Mouse (Mus musculus): Measurements from ENCODE around the gene Pcdh15. TPM values are rescaled to one million over a fixed set of nuclear protein-coding genes. Genes with fewer than 3 reads are reported as not detected.

The Pcdh15 gene
- polyA plus RNA-seq, 1 experiment = 0.08 TPM

DNA sequence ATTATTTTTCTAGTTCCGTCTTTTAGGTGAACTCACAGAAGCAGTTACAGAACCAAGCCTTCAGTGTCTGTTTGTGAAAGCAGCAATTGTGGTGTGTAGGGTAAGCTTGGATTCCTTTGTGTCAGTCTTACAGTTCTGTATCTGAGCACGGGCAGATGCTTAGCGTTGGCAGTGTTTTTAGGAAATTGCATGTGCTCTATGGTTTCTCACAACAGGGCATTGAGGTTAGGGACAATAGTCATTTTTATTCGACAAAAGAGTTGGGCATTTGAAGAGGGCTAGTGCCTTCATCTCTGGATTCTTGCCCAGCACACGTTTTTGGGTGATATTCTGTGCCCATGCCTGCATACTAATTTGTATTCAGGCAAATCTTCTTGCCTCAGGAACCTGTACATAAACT lies 392.5 kb downstream of the Pcdh15 start:
- Histone ChIP-seq H3K79me2 (ENCODE audit: control insufficient read depth, insufficient read depth) (no peaks in the 10 kb centered on the region), H3K4me3 (peak overlapping the region; percentile 8), H3K4me2 (ENCODE audit: low read depth) (peak overlapping the region; percentile 50), H3ac (ENCODE audit: control insufficient read depth, insufficient read length) (no peak overlapping the region), H3K27me3 (ENCODE audit: control insufficient read depth, insufficient read depth, insufficient read length) (no peaks in the 10 kb centered on the region), H3K36me3 (ENCODE audit: control insufficient read depth, insufficient read depth) (no peaks in the 10 kb centered on the region)
- no peak for TF ChIP-seq MAX (IDR thresholded peaks at IDR 0.05; ENCODE audit: low read depth)
- TF ChIP-seq POLR2AphosphoS2 (IDR thresholded peaks at IDR 0.05; ENCODE audit: insufficient read length, low read depth) = no peak
- no peak for TF ChIP-seq CEBPB (IDR thresholded peaks at IDR 0.05; ENCODE audit: insufficient read depth, poor library complexity, severe bottlenecking)
- TF ChIP-seq E2F4 (IDR thresholded peaks at IDR 0.05; ENCODE audit: insufficient read depth) = no peak
- TF ChIP-seq REST (IDR thresholded peaks at IDR 0.05; ENCODE audit: insufficient read depth, insufficient read length) = no peak
- no peak for TF ChIP-seq TCF3 (IDR thresholded peaks at IDR 0.05; ENCODE audit: insufficient read length, low read depth)
- TF ChIP-seq TCF12 (IDR thresholded peaks at IDR 0.05; ENCODE audit: insufficient read depth, poor library complexity, severe bottlenecking) = no peak
- no peak for TF ChIP-seq POLR2A (IDR thresholded peaks at IDR 0.05; ENCODE audit: insufficient read length, low read depth)
- no peak for TF ChIP-seq MYOG (IDR thresholded peaks at IDR 0.05; ENCODE audit: control insufficient read depth in 1 of 3, insufficient read depth in 1 of 3, insufficient read length in 2 of 3, low read depth in 2 of 3)
- no peak for TF ChIP-seq USF1 (IDR thresholded peaks at IDR 0.05; ENCODE audit: low read depth)
- TF ChIP-seq MYOD1 (IDR thresholded peaks at IDR 0.05; ENCODE audit: control insufficient read depth in 1 of 3, insufficient read length in 2 of 3, low read depth in 2 of 3) = no peak
- no peak for TF ChIP-seq SRF (IDR thresholded peaks at IDR 0.05; ENCODE audit: control insufficient read depth, insufficient read length, low read depth)

- TF ChIP-seq USF1 (IDR thresholded peaks at IDR 0.05; ENCODE audit: low read depth) (no peak), MYOG (IDR thresholded peaks at IDR 0.05; ENCODE audit: control insufficient read depth in 1 of 3, insufficient read depth in 1 of 3, insufficient read length in 2 of 3, low read depth in 2 of 3) (no peak), SRF (IDR thresholded peaks at IDR 0.05; ENCODE audit: control insufficient read depth, insufficient read length, low read depth) (no peak), CEBPB (IDR thresholded peaks at IDR 0.05; ENCODE audit: insufficient read depth, poor library complexity, severe bottlenecking) (no peak), POLR2AphosphoS2 (IDR thresholded peaks at IDR 0.05; ENCODE audit: insufficient read length, low read depth) (no peak), POLR2A (IDR thresholded peaks at IDR 0.05; ENCODE audit: insufficient read length, low read depth) (no peak), TCF3 (IDR thresholded peaks at IDR 0.05; ENCODE audit: insufficient read length, low read depth) (no peak), TCF12 (IDR thresholded peaks at IDR 0.05; ENCODE audit: insufficient read depth, poor library complexity, severe bottlenecking) (no peak), REST (IDR thresholded peaks at IDR 0.05; ENCODE audit: insufficient read depth, insufficient read length) (no peak), E2F4 (IDR thresholded peaks at IDR 0.05; ENCODE audit: insufficient read depth) (no peak), MAX (IDR thresholded peaks at IDR 0.05; ENCODE audit: low read depth) (no peak)
- Histone ChIP-seq H3ac (ENCODE audit: control insufficient read depth, insufficient read length) (no peak overlapping the region), H3K36me3 (ENCODE audit: control insufficient read depth, insufficient read depth) (no peaks in the 10 kb centered on the region), H3K27me3 (ENCODE audit: control insufficient read depth, insufficient read depth, insufficient read length) (no peaks in the 10 kb centered on the region), H3K4me2 (ENCODE audit: low read depth) (no peak overlapping the region), H3K4me3 (no peak overlapping the region), H3K79me2 (ENCODE audit: control insufficient read depth, insufficient read depth) (no peaks in the 10 kb centered on the region)
Observed at GRCm38 (mm10) chr10:73514846-73515245, 415.7 kb downstream of the Pcdh15 start.

DNA sequence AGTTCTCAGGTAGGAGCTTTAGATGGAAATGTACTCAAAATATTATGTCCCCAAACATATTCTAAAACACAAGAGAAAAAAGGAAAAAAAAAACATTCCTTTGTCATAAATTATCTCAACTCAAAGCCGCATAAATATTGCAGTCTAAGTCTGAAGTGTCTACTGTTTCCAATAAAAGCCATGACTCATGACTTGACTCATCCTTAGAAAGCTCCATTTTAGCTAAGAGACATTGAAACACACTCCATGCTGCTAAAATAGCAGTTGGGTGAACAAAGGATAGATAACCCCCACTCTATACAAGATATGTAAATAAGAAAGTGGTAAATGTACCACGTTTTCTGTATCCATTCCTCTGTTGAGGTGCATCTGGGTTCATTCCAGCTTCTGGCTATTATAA lies 416.6 kb downstream of the Pcdh15 start:
- Histone ChIP-seq H3ac (ENCODE audit: control insufficient read depth, insufficient read length) (no peak overlapping the region), H3K36me3 (ENCODE audit: control insufficient read depth, insufficient read depth) (no peaks in the 10 kb centered on the region), H3K4me3 (no peak overlapping the region), H3K27me3 (ENCODE audit: control insufficient read depth, insufficient read depth, insufficient read length) (no peaks in the 10 kb centered on the region), H3K4me2 (ENCODE audit: low read depth) (peak overlapping the region; percentile 57), H3K79me2 (ENCODE audit: control insufficient read depth, insufficient read depth) (no peaks in the 10 kb centered on the region)
- TF ChIP-seq MYOD1 (IDR thresholded peaks at IDR 0.05; ENCODE audit: control insufficient read depth in 1 of 3, insufficient read length in 2 of 3, low read depth in 2 of 3) (no peak), SRF (IDR thresholded peaks at IDR 0.05; ENCODE audit: control insufficient read depth, insufficient read length, low read depth) (no peak), MYOG (IDR thresholded peaks at IDR 0.05; ENCODE audit: control insufficient read depth in 1 of 3, insufficient read depth in 1 of 3, insufficient read length in 2 of 3, low read depth in 2 of 3) (no peak), REST (IDR thresholded peaks at IDR 0.05; ENCODE audit: insufficient read depth, insufficient read length) (no peak), E2F4 (IDR thresholded peaks at IDR 0.05; ENCODE audit: insufficient read depth) (no peak), CEBPB (IDR thresholded peaks at IDR 0.05; ENCODE audit: insufficient read depth, poor library complexity, severe bottlenecking) (0 out of 2 replicates have a peak, but pooled peaks have one; percentile 47)

- Histone ChIP-seq H3ac (ENCODE audit: control insufficient read depth, insufficient read length) (no peak overlapping the region), H3K36me3 (ENCODE audit: control insufficient read depth, insufficient read depth) (no peaks in the 10 kb centered on the region), H3K4me2 (ENCODE audit: low read depth) (no peak overlapping the region), H3K79me2 (ENCODE audit: control insufficient read depth, insufficient read depth) (no peaks in the 10 kb centered on the region), H3K4me3 (no peak overlapping the region), H3K27me3 (ENCODE audit: control insufficient read depth, insufficient read depth, insufficient read length) (no peaks in the 10 kb centered on the region)
- TF ChIP-seq CEBPB (IDR thresholded peaks at IDR 0.05; ENCODE audit: insufficient read depth, poor library complexity, severe bottlenecking) = no peak
- TF ChIP-seq POLR2AphosphoS2 (IDR thresholded peaks at IDR 0.05; ENCODE audit: insufficient read length, low read depth) = no peak
- TF ChIP-seq REST (IDR thresholded peaks at IDR 0.05; ENCODE audit: insufficient read depth, insufficient read length) = no peak
- TF ChIP-seq E2F4 (IDR thresholded peaks at IDR 0.05; ENCODE audit: insufficient read depth) = no peak
- no peak for TF ChIP-seq MYOD1 (IDR thresholded peaks at IDR 0.05; ENCODE audit: control insufficient read depth in 1 of 3, insufficient read length in 2 of 3, low read depth in 2 of 3)
- TF ChIP-seq TCF12 (IDR thresholded peaks at IDR 0.05; ENCODE audit: insufficient read depth, poor library complexity, severe bottlenecking) = no peak
- no peak for TF ChIP-seq USF1 (IDR thresholded peaks at IDR 0.05; ENCODE audit: low read depth)
- no peak for TF ChIP-seq MAX (IDR thresholded peaks at IDR 0.05; ENCODE audit: low read depth)
- TF ChIP-seq POLR2A (IDR thresholded peaks at IDR 0.05; ENCODE audit: insufficient read length, low read depth) = no peak
- no peak for TF ChIP-seq SRF (IDR thresholded peaks at IDR 0.05; ENCODE audit: control insufficient read depth, insufficient read length, low read depth)
- TF ChIP-seq TCF3 (IDR thresholded peaks at IDR 0.05; ENCODE audit: insufficient read length, low read depth) = no peak
Observed at GRCm38 (mm10) chr10:73519438-73519837, 420.3 kb downstream of the Pcdh15 start.

DNA sequence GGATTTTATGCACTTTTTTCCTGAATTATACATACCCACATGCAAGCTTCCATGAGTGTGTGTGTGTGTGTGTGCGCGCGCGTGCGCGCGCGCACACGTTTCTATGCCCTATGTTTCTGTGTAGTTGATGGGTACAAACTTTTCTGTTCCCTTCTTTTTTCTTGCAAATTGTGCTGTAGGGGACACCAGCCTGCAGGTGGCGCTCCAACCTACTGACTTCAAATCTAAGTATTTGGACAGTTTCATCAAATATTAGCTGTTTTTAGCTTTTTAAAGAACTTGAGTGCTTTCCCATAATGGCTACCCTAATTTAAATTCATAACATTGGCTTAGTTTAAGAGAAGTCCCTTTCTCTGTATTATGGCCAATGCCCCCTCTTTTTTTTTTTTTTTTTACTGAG lies 453.7 kb downstream of the Pcdh15 start:
- no peaks in the 10 kb centered on the region for H3K79me2 ChIP-seq (ENCODE audit: control insufficient read depth, insufficient read depth)
- no peak overlapping the region for H3ac ChIP-seq (ENCODE audit: control insufficient read depth, insufficient read length)
- H3K36me3 ChIP-seq (ENCODE audit: control insufficient read depth, insufficient read depth) = no peaks in the 10 kb centered on the region
- TF ChIP-seq TCF12 (IDR thresholded peaks at IDR 0.05; ENCODE audit: insufficient read depth, poor library complexity, severe bottlenecking) (no peak), CEBPB (IDR thresholded peaks at IDR 0.05; ENCODE audit: insufficient read depth, poor library complexity, severe bottlenecking) (no peak), E2F4 (IDR thresholded peaks at IDR 0.05; ENCODE audit: insufficient read depth) (no peak), MYOG (IDR thresholded peaks at IDR 0.05; ENCODE audit: control insufficient read depth in 1 of 3, insufficient read depth in 1 of 3, insufficient read length in 2 of 3, low read depth in 2 of 3) (no peak), MAX (IDR thresholded peaks at IDR 0.05; ENCODE audit: low read depth) (no peak)
- no peak overlapping the region for H3K4me3 ChIP-seq
- H3K27me3 ChIP-seq (ENCODE audit: control insufficient read depth, insufficient read depth, insufficient read length) = no peaks in the 10 kb centered on the region
- H3K4me2 ChIP-seq (ENCODE audit: low read depth) = no peak overlapping the region
